Mouse (Mus musculus): ENCODE results near the gene Ggct. TPM values are rescaled to one million over a fixed set of nuclear protein-coding genes. Genes with fewer than 3 reads are reported as not detected.

Ggct gene
- total RNA-seq, 2 experiments from 2014 or later: 7.1 to 13.2 TPM

- no peak for DNase-seq (ENCODE audit: low spot score in 2 of 2)
Measured at GRCm38 (mm10) chr6:54997726-54998125, 5.0 kb upstream of the Ggct start.

- no peak for DNase-seq (ENCODE audit: low spot score in 2 of 2)
Measured at GRCm38 (mm10) chr6:54996361-54996760, 3.6 kb upstream of the Ggct start.

GRCm38 (mm10) chr6:54992141-54992540 is 609 bp downstream of the Ggct start:
- no peak for DNase-seq (ENCODE audit: low spot score in 2 of 2)

- no peak for DNase-seq (ENCODE audit: low spot score in 2 of 2)
Measured at GRCm38 (mm10) chr6:54991189-54991588, 1.6 kb downstream of the Ggct start.

- DNase-seq (ENCODE audit: low spot score in 2 of 2): no peak
Measured at GRCm38 (mm10) chr6:54988141-54988540, 4.6 kb downstream of the Ggct start.

GRCm38 (mm10) chr6:54984096-54984495 is 8.7 kb downstream of the Ggct start:
- DNase-seq (ENCODE audit: low spot score in 2 of 2): no peak

GRCm38 (mm10) chr6:54983526-54984050 is 9.2 kb downstream of the Ggct start:
- no peak for DNase-seq (ENCODE audit: low spot score in 2 of 2)

GRCm38 (mm10) chr6:54979426-54979825 is 13.3 kb downstream of the Ggct start:
- no peak for DNase-seq (ENCODE audit: low spot score in 2 of 2)

GRCm38 (mm10) chr6:54975616-54976015 is 17.1 kb downstream of the Ggct start:
- DNase-seq (ENCODE audit: low spot score in 2 of 2): no peak

- DNase-seq (ENCODE audit: low spot score in 2 of 2): no peak
Measured at GRCm38 (mm10) chr6:54974501-54974900, 18.2 kb downstream of the Ggct start.

- DNase-seq (ENCODE audit: low spot score in 2 of 2): no peak
Measured at GRCm38 (mm10) chr6:54972929-54973211, 19.9 kb downstream of the Ggct start.

- DNase-seq (ENCODE audit: low spot score in 2 of 2): peak; percentile 38 to 55
Measured at GRCm38 (mm10) chr6:54972111-54972928, 20.4 kb downstream of the Ggct start, which contains the start of gene Nod1. Nod1 (minus strand) TSS chr6:54972612.

- DNase-seq (ENCODE audit: low spot score in 2 of 2): no peak
Measured at GRCm38 (mm10) chr6:54971731-54972110, 21.0 kb downstream of the Ggct start.

- no peak for DNase-seq (ENCODE audit: low spot score in 2 of 2)
Measured at GRCm38 (mm10) chr6:54970506-54970905, 22.2 kb downstream of the Ggct start.

- DNase-seq (ENCODE audit: low spot score in 2 of 2): no peak
Measured at GRCm38 (mm10) chr6:54969801-54970200, 22.9 kb downstream of the Ggct start.

- no peak for DNase-seq (ENCODE audit: low spot score in 2 of 2)
Measured at GRCm38 (mm10) chr6:54967591-54967990, 25.2 kb downstream of the Ggct start.

GRCm38 (mm10) chr6:54965234-54965633 is 27.5 kb downstream of the Ggct start:
- DNase-seq (ENCODE audit: low spot score in 2 of 2): no peak

GRCm38 (mm10) chr6:54964755-54965154 is 28.0 kb downstream of the Ggct start:
- no peak for DNase-seq (ENCODE audit: low spot score in 2 of 2)

GRCm38 (mm10) chr6:54963599-54963998 is 29.2 kb downstream of the Ggct start:
- no peak for DNase-seq (ENCODE audit: low spot score in 2 of 2)

- DNase-seq (ENCODE audit: low spot score in 2 of 2): no peak
Measured at GRCm38 (mm10) chr6:54957655-54958054, 35.1 kb downstream of the Ggct start.

- DNase-seq (ENCODE audit: low spot score in 2 of 2): no peak
Measured at GRCm38 (mm10) chr6:54956425-54956824, 36.3 kb downstream of the Ggct start.

- no peak for DNase-seq (ENCODE audit: low spot score in 2 of 2)
Measured at GRCm38 (mm10) chr6:54955949-54956348, 36.8 kb downstream of the Ggct start.
